Mouse (Mus musculus) kidney, embryonic 15.5 days (tissue): Measurements from ENCODE around the gene Pbp2. TPM values are rescaled to one million over a fixed set of nuclear protein-coding genes. Genes with fewer than 3 reads are reported as not detected.

ENCODE experiments used
- ATAC-seq: fragments of 200-750 bp; cut with Nextera tagmentation; replicated peaks from 2 replicates; pipeline ENCODE4 v1.8.0; 2017; ENCODE audit warnings: moderate TSS enrichment; ENCODE audit not compliant: low FRiP score
- H3K27ac ChIP-seq: fragments of 300-500 bp; sonication (generic); 2 replicates; pipeline ENCODE4 v1.5.1; 2015; ENCODE audit warnings: mild to moderate bottlenecking, inconsistent platforms
- H3K27me3 ChIP-seq: fragments of 300-500 bp; sonication (generic); 2 replicates; pipeline ENCODE4 v1.6.1; 2015; ENCODE audit warnings: inconsistent platforms
- H3K36me3 ChIP-seq: fragments of 300-500 bp; sonication (generic); 2 replicates; pipeline ENCODE4 v1.6.1; 2015; ENCODE audit warnings: inconsistent platforms
- H3K4me1 ChIP-seq: fragments of 300-500 bp; sonication (generic); 2 replicates; pipeline ENCODE4 v1.6.1; 2015; ENCODE audit warnings: inconsistent platforms
- H3K4me2 ChIP-seq: fragments of 300-500 bp; sonication (generic); 2 replicates; pipeline ENCODE4 v1.6.1; 2015; ENCODE audit warnings: moderate library complexity, mild to moderate bottlenecking, inconsistent platforms
- H3K4me3 ChIP-seq: fragments of 300-500 bp; sonication (generic); replicated peaks from 2 replicates; pipeline ENCODE4 v1.5.1; 2015; ENCODE audit warnings: mild to moderate bottlenecking, inconsistent platforms
- H3K9ac ChIP-seq: fragments of 300-500 bp; sonication (generic); 2 replicates; pipeline ENCODE4 v1.6.1; 2015; ENCODE audit warnings: mild to moderate bottlenecking, inconsistent platforms
- H3K9me3 ChIP-seq: fragments of 300-500 bp; sonication (generic); replicated peaks from 2 replicates; pipeline ENCODE4 v1.6.1; 2016; ENCODE audit warnings: inconsistent platforms
- WGBS: fragments of 180-500 bp; shearing (Covaris S2); methylation state at CpG from one replicate; pipeline ENCODE4 v1.1.7; 2015; ENCODE audit warnings: mixed read lengths; 5-methylcytosine and 5-hydroxymethylcytosine counted together
- polyA plus RNA-seq: library from polyadenylated mRNA; unstranded; fragments of >200 nt; fragmentation: Nextera tagmentation; extraction: Ambion mirVana; gene quantifications from 2 replicates; pipeline ENCODE4 v1.2.1, GENCODE M21; 2015

Pbp2 gene
- polyA plus RNA-seq, 1 experiment from 2014 or later = 0.16 TPM

DNA sequence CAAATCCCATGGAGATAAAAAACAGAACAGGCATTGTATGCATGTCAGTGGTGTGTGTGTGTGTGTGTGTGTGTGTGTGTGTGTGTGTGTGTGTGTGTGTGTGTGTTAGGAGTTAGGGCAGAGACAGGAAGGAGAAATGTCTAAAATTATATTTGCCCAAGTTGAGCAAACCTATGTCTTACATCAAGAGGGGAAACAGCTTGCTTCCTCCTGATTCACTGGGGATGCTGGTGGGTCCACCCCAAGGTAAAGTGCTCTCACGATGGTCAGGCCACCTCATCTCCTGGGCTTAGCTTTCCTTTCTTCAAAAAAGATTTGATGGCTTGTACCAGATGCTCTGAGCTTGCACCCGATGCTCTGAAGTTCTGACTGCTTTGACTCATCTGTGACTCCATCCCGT, 13.9 kb upstream of the Pbp2 start:
- no peaks in the 10 kb centered on the region for H3K27me3 ChIP-seq
- H3K4me3 ChIP-seq = no peak overlapping the region
- H3K4me1 ChIP-seq = peaks cover 21% of the 10 kb centered on the region
- no peaks in the 10 kb centered on the region for H3K36me3 ChIP-seq
- no peak overlapping the region for H3K4me2 ChIP-seq
- no peaks in the 10 kb centered on the region for H3K9me3 ChIP-seq
- 0 out of 2 replicates have a peak overlapping the region, but pooled peaks have one; percentile 37 for H3K27ac ChIP-seq
- ATAC-seq = no peak
- no peak overlapping the region for H3K9ac ChIP-seq
- WGBS = 67% methylated on average over 3 of the region's 3 CpGs

DNA sequence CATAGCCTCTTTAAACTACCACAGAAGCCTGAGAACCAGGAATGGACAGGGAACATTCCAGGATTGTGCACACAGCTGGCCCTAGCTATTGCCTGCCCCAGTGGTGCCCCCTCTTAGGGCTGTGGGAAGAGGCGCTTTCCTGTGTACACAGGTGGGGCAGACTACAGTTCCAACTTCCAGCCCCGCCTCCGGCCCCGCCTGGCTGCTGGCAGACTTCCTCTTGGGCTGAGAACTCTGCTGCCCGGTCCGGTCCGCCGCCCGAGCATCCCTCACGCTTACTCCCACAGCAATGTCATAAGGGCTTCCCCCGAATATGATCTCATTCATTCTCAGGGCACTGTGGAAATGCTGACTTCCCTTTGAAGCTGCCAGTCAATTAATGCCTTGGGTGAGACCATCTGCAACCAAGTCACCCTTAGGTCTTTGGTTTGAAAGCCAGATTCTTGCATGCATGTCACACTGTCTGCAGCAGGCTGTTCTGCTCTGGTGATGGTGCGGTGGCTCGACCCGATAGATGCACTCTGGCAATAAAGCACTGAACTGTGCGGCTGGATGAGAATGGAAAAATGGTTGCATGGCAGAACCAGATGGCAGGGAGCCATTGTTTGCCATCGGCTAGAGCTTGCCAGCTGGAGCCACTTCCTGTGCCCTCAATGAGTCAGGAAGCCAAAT, 13.2 kb upstream of the Pbp2 start:
- Histone ChIP-seq H3K36me3 (no peaks in the 10 kb centered on the region), H3K27ac (peak overlapping the region; percentile 81), H3K4me1 (peaks cover 21% of the 10 kb centered on the region), H3K27me3 (no peaks in the 10 kb centered on the region), H3K4me3 (no peak overlapping the region), H3K4me2 (peak overlapping the region; percentile 45), H3K9me3 (no peaks in the 10 kb centered on the region), H3K9ac (no peak overlapping the region)
- WGBS = 23% methylated on average over 16 of the region's 16 CpGs
- peak; percentile 89 for ATAC-seq

- 65% methylated on average over 7 of the region's 7 CpGs for WGBS
- 0 out of 2 replicates have a peak, but pooled peaks have one; percentile 20 for ATAC-seq
- Histone ChIP-seq H3K4me2 (peak overlapping the region; percentile 45), H3K9me3 (no peaks in the 10 kb centered on the region), H3K4me1 (peaks cover 21% of the 10 kb centered on the region), H3K27me3 (no peaks in the 10 kb centered on the region), H3K36me3 (no peaks in the 10 kb centered on the region), H3K4me3 (no peak overlapping the region), H3K9ac (no peak overlapping the region), H3K27ac (peak overlapping the region; percentile 81)
Observed at GRCm38 (mm10) chr6:135322749-135323148, 12.5 kb upstream of the Pbp2 start.

DNA sequence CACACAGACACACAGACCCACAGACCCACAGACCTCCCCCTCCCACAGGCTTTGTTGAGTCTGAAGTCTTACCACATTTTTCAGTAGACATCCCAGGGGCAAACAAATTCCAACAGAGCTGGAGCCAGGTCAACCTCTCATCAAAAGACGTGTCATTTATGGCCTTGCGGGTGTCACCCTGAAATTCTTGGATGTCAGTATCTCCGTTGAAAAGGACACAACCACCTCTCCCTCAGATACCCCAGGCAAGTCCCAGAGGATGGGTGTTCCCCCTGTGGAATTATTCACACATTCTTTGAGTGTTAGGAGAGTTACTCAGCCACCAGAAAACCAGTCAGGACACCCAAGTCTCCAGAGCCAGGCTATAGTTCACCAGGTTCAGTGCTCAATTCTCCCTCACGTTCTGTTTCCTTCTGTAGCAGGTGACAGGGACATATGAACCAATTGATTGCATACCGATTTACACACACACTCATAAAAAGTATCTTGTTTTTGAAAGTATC, 9.3 kb upstream of the Pbp2 start:
- H3K4me1 ChIP-seq = peaks cover 14% of the 10 kb centered on the region
- WGBS = 56% methylated on average over 5 of the region's 5 CpGs
- H3K9ac ChIP-seq = no peak overlapping the region

GRCm38 (mm10) chr6:135316141-135316540, 5.9 kb upstream of the Pbp2 start:
- Histone ChIP-seq H3K27ac (peak overlapping the region; percentile 65), H3K4me3 (no peak overlapping the region), H3K36me3 (no peaks in the 10 kb centered on the region), H3K9ac (no peak overlapping the region), H3K4me2 (no peak overlapping the region), H3K9me3 (no peaks in the 10 kb centered on the region), H3K27me3 (no peaks in the 10 kb centered on the region), H3K4me1 (peaks cover 10% of the 10 kb centered on the region)
- 58% methylated on average over 2 of the region's 2 CpGs for WGBS
- no peak; the same call in 1 of the 2 replicates for ATAC-seq

More for the DNA sequence above, 9.3 kb upstream of the Pbp2 start:
- no peak for ATAC-seq
- no peak overlapping the region for H3K4me3 ChIP-seq
- H3K36me3 ChIP-seq = no peaks in the 10 kb centered on the region
- H3K9me3 ChIP-seq = no peaks in the 10 kb centered on the region
- H3K27ac ChIP-seq = no peak overlapping the region
- H3K27me3 ChIP-seq = no peaks in the 10 kb centered on the region
- no peak overlapping the region for H3K4me2 ChIP-seq

GRCm38 (mm10) chr6:135313981-135314380, 3.8 kb upstream of the Pbp2 start:
- ATAC-seq = no peak
- no peak overlapping the region for H3K4me2 ChIP-seq
- no peaks in the 10 kb centered on the region for H3K9me3 ChIP-seq
- no peaks in the 10 kb centered on the region for H3K27me3 ChIP-seq
- H3K4me1 ChIP-seq = peaks cover 10% of the 10 kb centered on the region
- H3K36me3 ChIP-seq = no peaks in the 10 kb centered on the region
- WGBS = 36% methylated on average over 9 of the region's 9 CpGs
- H3K27ac ChIP-seq = no peak overlapping the region
- H3K9ac ChIP-seq = no peak overlapping the region
- no peak overlapping the region for H3K4me3 ChIP-seq

GRCm38 (mm10) chr6:135312038-135312437, 1.8 kb upstream of the Pbp2 start:
- H3K36me3 ChIP-seq = no peaks in the 10 kb centered on the region
- no peak for ATAC-seq
- no peaks in the 10 kb centered on the region for H3K9me3 ChIP-seq

GRCm38 (mm10) chr6:135304576-135305260, 5.5 kb downstream of the Pbp2 start:
- Histone ChIP-seq H3K9me3 (no peaks in the 10 kb centered on the region), H3K9ac (no peak overlapping the region), H3K4me2 (no peak overlapping the region), H3K27me3 (no peaks in the 10 kb centered on the region), H3K27ac (peak overlapping the region; percentile 86), H3K36me3 (no peaks in the 10 kb centered on the region), H3K4me3 (no peak overlapping the region), H3K4me1 (peaks cover 15% of the 10 kb centered on the region)
- ATAC-seq = peak; percentile 67
- 40% methylated on average over 7 of the region's 7 CpGs for WGBS

More at GRCm38 (mm10) chr6:135312038-135312437, 1.8 kb upstream of the Pbp2 start:
- H3K4me2 ChIP-seq = no peak overlapping the region
- no peak overlapping the region for H3K9ac ChIP-seq
- H3K4me1 ChIP-seq = peaks cover 10% of the 10 kb centered on the region
- H3K4me3 ChIP-seq = no peak overlapping the region
- H3K27me3 ChIP-seq = no peaks in the 10 kb centered on the region
- 56% methylated on average over 5 of the region's 5 CpGs for WGBS
- no peak overlapping the region for H3K27ac ChIP-seq

DNA sequence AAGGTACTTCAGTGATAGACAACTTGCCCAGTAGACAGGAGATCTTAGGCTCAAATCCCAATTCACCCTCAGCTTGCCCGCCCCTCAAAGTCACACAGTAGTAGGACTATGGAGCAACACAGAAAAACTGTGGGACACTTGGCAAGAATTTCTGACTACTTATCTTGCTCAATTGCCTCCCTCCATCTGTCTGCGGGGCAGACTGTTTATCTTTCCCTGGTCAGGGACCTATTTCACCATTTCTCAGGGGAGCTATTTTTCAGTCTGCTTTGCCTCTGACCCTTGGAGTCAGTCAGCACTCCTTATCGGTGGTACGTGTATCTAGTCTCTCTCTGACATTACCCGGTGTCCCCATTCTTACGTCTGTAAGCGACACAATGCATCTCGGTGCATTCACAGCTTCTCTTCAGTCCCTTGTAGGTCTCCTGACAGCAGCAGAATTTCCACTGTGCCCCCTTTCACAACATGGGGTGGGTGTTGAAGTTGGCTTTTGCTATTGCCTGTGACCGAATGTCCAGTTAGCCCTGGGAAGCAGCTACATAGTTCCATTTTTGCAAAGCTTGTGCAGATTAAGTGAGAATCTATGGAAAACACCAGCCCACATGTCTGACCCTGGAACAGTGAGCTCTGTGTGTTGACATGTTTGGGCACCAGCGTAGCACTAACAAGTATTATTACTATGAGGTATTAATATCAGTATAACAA, 7.6 kb downstream of the Pbp2 start:
- H3K4me2 ChIP-seq = no peak overlapping the region
- H3K4me1 ChIP-seq = peaks cover 15% of the 10 kb centered on the region
- WGBS = 79% methylated on average over 10 of the region's 10 CpGs
- no peaks in the 10 kb centered on the region for H3K9me3 ChIP-seq
- H3K27ac ChIP-seq = no peak overlapping the region
- no peaks in the 10 kb centered on the region for H3K36me3 ChIP-seq
- ATAC-seq = no peak
- no peak overlapping the region for H3K4me3 ChIP-seq
- no peak overlapping the region for H3K9ac ChIP-seq
- no peaks in the 10 kb centered on the region for H3K27me3 ChIP-seq

- no peak overlapping the region for H3K27ac ChIP-seq
- H3K4me2 ChIP-seq = no peak overlapping the region
- WGBS = 74% methylated on average over 4 of the region's 4 CpGs
- H3K36me3 ChIP-seq = no peaks in the 10 kb centered on the region
- no peaks in the 10 kb centered on the region for H3K9me3 ChIP-seq
- no peak overlapping the region for H3K4me3 ChIP-seq
- no peaks in the 10 kb centered on the region for H3K27me3 ChIP-seq
- H3K9ac ChIP-seq = no peak overlapping the region
- no peak for ATAC-seq
- H3K4me1 ChIP-seq = peaks cover 20% of the 10 kb centered on the region
Observed at GRCm38 (mm10) chr6:135300469-135300868, 9.7 kb downstream of the Pbp2 start.

DNA sequence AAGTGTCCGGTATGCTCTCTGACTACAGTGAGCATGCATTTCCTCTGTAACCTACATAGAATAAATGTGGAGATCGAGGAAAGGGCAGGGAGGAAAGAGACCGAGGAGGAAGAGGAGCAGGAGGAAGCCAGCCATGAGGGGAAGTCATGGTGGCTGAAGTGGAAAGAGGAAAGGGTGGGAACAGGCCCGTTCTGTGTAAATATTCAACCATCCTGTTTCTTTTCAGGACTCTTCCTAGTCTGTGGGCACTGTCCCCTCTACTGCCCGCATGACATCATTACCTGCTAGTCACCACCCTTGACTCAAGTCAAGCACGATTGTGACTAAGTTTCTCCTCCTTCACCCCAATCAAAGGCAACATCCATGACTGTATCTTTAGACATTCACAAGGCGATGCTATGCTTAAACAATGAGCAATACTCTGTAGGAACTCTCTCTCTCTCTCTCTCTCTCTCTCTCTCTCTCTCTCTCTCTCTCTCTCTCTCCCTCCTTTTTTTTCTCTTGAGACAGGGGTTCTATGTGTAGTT, 11.1 kb downstream of the Pbp2 start:
- Histone ChIP-seq H3K4me1 (peaks cover 15% of the 10 kb centered on the region), H3K9ac (no peak overlapping the region), H3K27ac (no peak overlapping the region), H3K27me3 (no peaks in the 10 kb centered on the region), H3K4me2 (no peak overlapping the region), H3K9me3 (no peaks in the 10 kb centered on the region), H3K4me3 (no peak overlapping the region), H3K36me3 (no peaks in the 10 kb centered on the region)
- no peak for ATAC-seq
- WGBS = 84% methylated on average over 7 of the region's 7 CpGs

- Histone ChIP-seq H3K4me3 (no peak overlapping the region), H3K9me3 (no peaks in the 10 kb centered on the region), H3K36me3 (no peaks in the 10 kb centered on the region), H3K27me3 (no peaks in the 10 kb centered on the region), H3K4me1 (peaks cover 10% of the 10 kb centered on the region), H3K4me2 (no peak overlapping the region), H3K27ac (no peak overlapping the region), H3K9ac (no peak overlapping the region)
- 82% methylated on average over 7 of the region's 7 CpGs for WGBS
- no peak for ATAC-seq
Observed at GRCm38 (mm10) chr6:135297570-135297969, 12.6 kb downstream of the Pbp2 start.
